Mouse (Mus musculus): Measurements from ENCODE around the gene Egfr.

- TF ChIP-seq CTCF (IDR thresholded peaks at IDR 0.05; ENCODE audit: borderline replicate concordance, insufficient read depth, low read depth, low read length) (no peak), POLR2A (IDR thresholded peaks at IDR 0.05; ENCODE audit: borderline replicate concordance, insufficient read depth, low read length) (no peak)
These were observed 117.5 kb downstream of the Egfr start for GRCm38 (mm10) chr11:16869506-16869905.

All from cerebellum, adult 2 months (tissue).